Mouse (Mus musculus) liver, adult 2 months (tissue): Measurements from ENCODE around the gene Gm20388.

Experiments
- CTCF ChIP-seq: fragments of 200-500 bp; IDR thresholded peaks from 2 replicates; pipeline ENCODE4 v1.5.1; 2011; ENCODE audit warnings: low read depth, low read length, control low read depth
- POLR2A ChIP-seq: fragments of 200-500 bp; IDR thresholded peaks from 2 replicates; pipeline ENCODE4 v1.6.1; 2011; ENCODE audit warnings: low read length, control low read depth; ENCODE audit not compliant: insufficient read depth; ENCODE audit errors: extremely low read depth

GRCm38 (mm10) chr8:120520707-120521590 lies 610.3 kb downstream of the Gm20388 start:
- TF ChIP-seq POLR2A (no peak), CTCF (no peak)
